Mouse (Mus musculus): ENCODE data around the gene Klk1b24.

DNA sequence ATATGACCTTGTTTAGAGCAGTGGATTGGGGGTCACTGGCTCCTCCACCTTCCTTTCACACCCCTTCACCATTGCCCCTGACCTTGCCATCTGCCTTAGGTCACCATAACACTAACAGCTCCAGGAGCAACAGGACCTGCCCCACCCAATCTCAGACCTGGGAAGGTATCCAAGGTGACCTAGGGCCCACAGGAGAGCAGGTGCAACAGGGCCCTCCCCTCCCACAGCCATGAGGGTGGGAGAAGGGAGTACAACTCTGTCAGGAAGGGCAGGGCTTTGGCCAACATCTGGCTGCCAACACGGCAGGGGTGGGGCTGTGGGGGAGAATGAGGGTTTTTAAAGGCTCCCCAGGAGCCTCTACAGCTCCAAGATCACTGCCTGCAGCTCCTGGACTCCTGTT, 37.0 kb downstream of the Klk1b24 start, which contains the start of gene Klk1:
- TF ChIP-seq CTCF (IDR thresholded peaks at IDR 0.05; ENCODE audit: low read depth) (no peak), EP300 (IDR thresholded peaks at IDR 0.05; ENCODE audit: low read depth) (no peak)

Measured in heart, postnatal 0 days (tissue).